Mouse (Mus musculus) CD4-positive, CD25-positive, alpha-beta regulatory T cell, adult 4 months (primary cell): ENCODE measurements around the gene Cpt1b. TPM values are rescaled to one million over a fixed set of nuclear protein-coding genes. Genes with fewer than 3 reads are reported as not detected.

ENCODE experiments used
- ATAC-seq: one replicate; pipeline ENCODE4 v1.8.0; 2017
- polyA plus RNA-seq, 2 experiments: library from polyadenylated mRNA; unstranded; fragments of 100-300 nt; shearing (Covaris generic); gene quantifications; one replicate each; pipeline ENCODE4 v1.2.1; 2017

The Cpt1b gene
- polyA plus RNA-seq, 2 experiments from 2014 or later, result 0.28 to 0.62 TPM

DNA sequence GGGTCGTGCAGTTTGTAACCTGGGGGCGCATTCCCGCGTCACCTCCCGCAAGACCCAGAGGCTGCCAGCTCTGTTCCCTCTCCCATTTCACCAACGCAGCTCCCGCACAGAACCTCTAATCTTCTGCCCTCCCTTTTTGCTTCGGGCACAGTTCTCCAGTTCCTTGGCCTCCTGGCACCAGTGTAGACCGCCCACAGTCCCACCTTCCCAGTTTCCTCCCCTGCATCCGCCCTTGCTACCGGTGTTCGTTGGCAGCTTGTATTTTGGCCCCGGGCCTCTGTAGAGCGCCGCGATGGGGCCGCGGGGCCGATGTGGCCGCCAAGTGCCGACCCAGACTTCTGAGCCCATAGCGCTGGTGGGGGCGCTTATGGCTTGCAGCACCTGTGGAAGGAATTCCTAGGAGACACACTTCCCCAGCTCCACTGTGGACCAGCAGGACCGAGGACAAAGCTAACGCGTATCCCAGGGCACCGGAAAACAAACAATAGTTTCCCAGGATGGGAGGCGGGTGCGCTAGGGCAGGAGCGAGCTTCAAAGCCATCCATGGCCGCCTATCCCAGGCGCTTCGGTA lies 46.7 kb downstream of the Cpt1b start, which contains the start of gene Odf3b:
Gene Odf3b, minus strand, starts transcription at position 452 of the 571 bp plus-strand sequence.
- ATAC-seq, result peak; percentile 40

DNA sequence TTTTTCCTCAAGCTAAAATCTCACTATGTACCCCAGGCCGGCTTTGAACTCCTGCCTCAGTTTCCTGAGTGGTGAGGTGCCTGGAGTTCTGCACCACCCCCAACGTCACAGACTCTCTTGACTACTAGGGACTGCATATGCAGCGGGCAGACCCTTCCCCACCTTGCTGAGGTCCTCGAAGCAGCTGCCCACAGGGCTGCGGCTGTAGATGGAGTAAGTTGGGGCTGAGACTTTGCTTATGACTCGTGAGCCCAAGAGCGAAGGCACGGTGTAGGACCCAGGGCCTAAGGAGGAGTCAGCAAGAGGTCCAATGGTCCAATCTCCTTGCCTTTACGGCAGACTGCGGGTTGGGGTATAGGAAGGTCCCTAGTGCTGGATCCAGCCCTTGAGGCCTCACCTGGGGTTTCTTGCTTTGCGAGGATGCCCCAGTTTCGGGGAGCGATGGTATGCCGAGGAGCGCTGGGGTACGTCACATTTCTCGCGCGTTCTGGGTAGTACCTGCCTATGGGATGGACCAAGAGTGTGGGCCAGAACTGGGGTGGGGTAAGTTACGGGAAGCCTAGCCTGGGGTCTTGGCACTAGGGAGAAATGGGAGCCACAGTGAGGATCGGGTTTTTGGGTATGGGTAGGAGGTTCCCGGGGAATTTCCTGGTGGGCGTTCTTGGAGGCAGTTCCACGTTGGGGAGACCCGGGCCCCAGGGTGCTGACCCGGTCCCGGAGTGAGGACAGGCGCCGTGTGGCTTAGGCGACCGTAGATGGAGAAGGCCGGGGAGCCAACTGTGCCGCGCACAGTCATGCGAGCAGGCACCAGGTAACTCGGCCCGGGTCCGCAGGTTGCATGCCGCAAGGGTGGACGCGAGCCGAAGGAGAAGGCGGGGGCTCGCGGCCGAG lies 47.5 kb downstream of the Cpt1b start:
- no peak for ATAC-seq

DNA sequence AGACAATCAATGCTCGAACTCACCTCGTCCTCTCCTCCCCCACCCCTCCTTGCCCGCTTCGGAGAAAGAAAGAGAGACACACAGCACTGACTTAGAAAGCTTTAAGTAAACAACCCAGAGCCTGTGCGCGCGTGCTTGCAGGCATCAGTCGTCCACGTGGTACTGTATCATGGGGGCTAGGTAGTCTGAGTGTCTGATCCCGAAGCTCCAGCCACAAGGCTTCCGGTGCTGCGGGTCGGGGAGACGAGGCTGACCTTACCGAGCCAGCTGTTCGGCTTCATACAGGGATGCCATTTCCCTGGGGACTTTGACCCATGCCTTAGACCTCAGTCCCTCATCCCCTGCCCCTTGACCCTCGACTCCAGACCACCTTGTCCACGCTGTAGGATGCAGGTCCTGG lies 48.3 kb downstream of the Cpt1b start:
- no peak for ATAC-seq

GRCm38 (mm10) chr15:89376957-89377356 lies 48.7 kb downstream of the Cpt1b start, which contains the start of gene Tymp:
Tymp (minus strand) TSS chr15:89377039.
- no peak for ATAC-seq

DNA sequence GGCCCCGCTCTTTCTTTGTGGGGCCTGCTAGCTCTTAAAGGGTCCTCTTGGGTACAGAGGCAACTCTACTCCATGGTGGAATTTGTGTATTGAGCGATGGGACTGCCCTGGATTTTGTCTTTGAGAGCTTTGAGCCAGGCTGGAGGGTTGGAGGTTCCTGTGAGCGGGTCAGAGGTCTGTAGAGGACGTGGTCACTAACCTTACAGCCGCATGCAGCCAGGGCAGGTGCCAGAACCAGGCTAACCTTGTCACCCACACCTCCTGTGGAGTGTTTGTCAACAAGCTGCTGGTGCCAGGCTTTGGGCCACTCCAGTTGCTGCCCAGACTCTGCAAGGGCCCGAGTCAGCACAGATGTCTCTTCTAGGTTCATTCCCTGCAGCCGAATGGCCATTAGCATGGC lies 49.6 kb downstream of the Cpt1b start:
- no peak for ATAC-seq

- no peak for ATAC-seq
These were observed 50.7 kb downstream of the Cpt1b start for GRCm38 (mm10) chr15:89374801-89375534.

DNA sequence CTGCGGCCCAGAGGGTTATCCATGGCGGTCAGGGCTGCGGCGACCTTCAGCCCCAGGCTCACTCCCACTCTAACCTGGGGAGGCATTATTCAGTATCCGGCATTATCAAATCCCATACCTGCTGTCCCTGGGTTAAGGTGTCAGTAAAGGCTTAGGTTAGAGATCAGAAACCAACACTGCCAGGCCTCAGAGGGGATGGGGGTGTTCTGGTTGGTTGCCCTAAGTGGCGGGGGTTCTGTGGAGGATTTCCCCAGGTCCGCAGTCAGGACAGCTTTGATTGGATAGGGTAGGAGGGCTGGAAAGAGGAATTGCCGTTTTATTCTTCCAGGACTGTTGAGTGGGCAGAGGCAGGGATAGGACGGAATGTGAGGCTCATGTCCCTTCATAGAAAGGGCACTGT lies 51.3 kb downstream of the Cpt1b start:
- ATAC-seq, result no peak

- peak; percentile 65 for ATAC-seq
These were observed 51.9 kb downstream of the Cpt1b start, which contains the start of gene Sco2 for GRCm38 (mm10) chr15:89373762-89374248. Sco2 (minus strand) TSS chr15:89373846.

- peak; percentile 91 for ATAC-seq
These were observed 52.5 kb downstream of the Cpt1b start for GRCm38 (mm10) chr15:89373027-89373761.

DNA sequence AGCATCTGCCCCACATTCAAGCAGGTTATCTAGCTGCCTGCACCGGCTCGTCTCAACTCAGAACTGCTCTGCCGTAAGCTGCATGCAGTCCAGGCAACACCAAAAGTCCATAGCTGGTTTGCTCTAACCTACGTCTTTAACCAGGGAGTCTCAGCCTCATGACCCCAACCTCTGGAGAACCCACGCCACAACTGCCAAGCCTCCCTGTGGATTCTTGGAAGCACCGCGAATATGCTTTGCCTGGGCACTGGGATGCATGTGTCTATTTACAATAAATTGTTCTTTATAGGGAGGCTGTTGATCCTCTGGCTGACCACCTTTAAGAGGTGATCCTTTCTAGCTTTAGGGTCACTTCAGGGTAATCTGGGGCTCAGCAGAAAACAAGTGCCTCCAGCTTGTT lies 53.1 kb downstream of the Cpt1b start:
- no peak for ATAC-seq

GRCm38 (mm10) chr15:89372068-89372467 lies 53.6 kb downstream of the Cpt1b start:
- ATAC-seq, result no peak

Other genes starting within 250 kb of the Cpt1b start
- gene Plxnb2, start 245.1 kb downstream of the Cpt1b start, polyA plus RNA-seq, result 1 to 10 TPM in 1 of 2 experiments, under 1 TPM in 1; 0.85 to 2.8 TPM
- 10 to 100 TPM; 13.5 to 18.4 TPM for gene Dennd6b, start 229.4 kb downstream of the Cpt1b start, polyA plus RNA-seq
- 10 to 100 TPM; 25.3 to 28.0 TPM for gene Ppp6r2, start 214.3 kb downstream of the Cpt1b start, polyA plus RNA-seq
- gene Sbf1, start 110.6 kb downstream of the Cpt1b start, polyA plus RNA-seq, result 100 to 1,000 TPM in 1 of 2 experiments, 10 to 100 TPM in 1; 87.6 to 124 TPM
- not detected for gene Adm2, start 103.1 kb downstream of the Cpt1b start, polyA plus RNA-seq
- gene Miox, start 91.5 kb downstream of the Cpt1b start, polyA plus RNA-seq, result not detected
- gene Lmf2, start 70.2 kb downstream of the Cpt1b start, polyA plus RNA-seq, result 10 to 100 TPM; 23.5 to 40.7 TPM
- gene Ncaph2, start 70.1 kb downstream of the Cpt1b start, polyA plus RNA-seq, result 100 to 1,000 TPM; 189 to 193 TPM
- gene Sco2, start 52.0 kb downstream of the Cpt1b start, polyA plus RNA-seq, result 1 to 10 TPM; 1.6 to 3.0 TPM
- gene Tymp, start 48.8 kb downstream of the Cpt1b start, polyA plus RNA-seq, result not detected
- 1 to 10 TPM in 1 of 2 experiments, not detected in 1; 2.5 TPM for gene Odf3b, start 46.6 kb downstream of the Cpt1b start, polyA plus RNA-seq
- gene Klhdc7b, start 40.9 kb downstream of the Cpt1b start, polyA plus RNA-seq, result not detected
- gene Syce3, start 15.4 kb downstream of the Cpt1b start, polyA plus RNA-seq, result not detected
- gene C730034F03Rik, start 3.7 kb upstream of the Cpt1b start, polyA plus RNA-seq, result 1 to 10 TPM; 5.7 to 8.2 TPM
- not detected for gene Gm44502, start 3.8 kb upstream of the Cpt1b start, polyA plus RNA-seq
- 10 to 100 TPM; 54.6 to 66.7 TPM for gene Chkb, start 4.0 kb upstream of the Cpt1b start, polyA plus RNA-seq
- under 1 TPM; 0.32 to 0.44 TPM for gene Mapk8ip2, start 28.1 kb upstream of the Cpt1b start, polyA plus RNA-seq
- gene Arsa, start 51.6 kb upstream of the Cpt1b start, polyA plus RNA-seq, result 10 to 100 TPM; 10.2 to 12.6 TPM
- not detected for gene Shank3, start 73.8 kb upstream of the Cpt1b start, polyA plus RNA-seq
- gene Acr, start 142.5 kb upstream of the Cpt1b start, polyA plus RNA-seq, result not detected
- 1 to 10 TPM; 1.3 to 2.2 TPM for gene Rabl2, start 166.1 kb upstream of the Cpt1b start, polyA plus RNA-seq